Mouse (Mus musculus) neural tube, embryonic 13.5 days (tissue): ENCODE data around the gene Mast1. TPM values are rescaled to one million over a fixed set of nuclear protein-coding genes. Genes with fewer than 3 reads are reported as not detected.

Experiments used
- ATAC-seq: fragments of 200-750 bp; cut with Nextera tagmentation; 2 replicates; pipeline ENCODE4 v1.8.0; 2017; ENCODE audit warnings: low read depth, mild to moderate bottlenecking, moderate TSS enrichment, moderate library complexity
- H3K27ac ChIP-seq: fragments of 300-500 bp; sonication (generic); replicated peaks from 2 replicates; pipeline ENCODE4 v1.5.1; 2015; ENCODE audit warnings: moderate library complexity, mild to moderate bottlenecking, inconsistent platforms
- H3K27me3 ChIP-seq: fragments of 300-500 bp; sonication (generic); 2 replicates; pipeline ENCODE4 v1.6.1; 2015; ENCODE audit warnings: mild to moderate bottlenecking, inconsistent platforms
- H3K36me3 ChIP-seq: fragments of 300-500 bp; sonication (generic); 2 replicates; pipeline ENCODE4 v1.6.1; 2015; ENCODE audit warnings: mild to moderate bottlenecking, inconsistent platforms
- H3K4me1 ChIP-seq: fragments of 300-500 bp; sonication (generic); replicated peaks from 2 replicates; pipeline ENCODE4 v1.6.1; 2015; ENCODE audit warnings: inconsistent platforms
- H3K4me2 ChIP-seq: fragments of 300-500 bp; sonication (generic); 2 replicates; pipeline ENCODE4 v1.6.1; 2015; ENCODE audit warnings: inconsistent platforms, mild to moderate bottlenecking, moderate library complexity
- H3K4me3 ChIP-seq: fragments of 300-500 bp; sonication (generic); 2 replicates; pipeline ENCODE4 v1.5.1; 2015; ENCODE audit warnings: mild to moderate bottlenecking, inconsistent platforms
- H3K9ac ChIP-seq: fragments of 300-500 bp; sonication (generic); 2 replicates; pipeline ENCODE4 v1.6.1; 2015; ENCODE audit warnings: moderate library complexity, mild to moderate bottlenecking, inconsistent platforms
- H3K9me3 ChIP-seq: fragments of 300-500 bp; sonication (generic); 2 replicates; pipeline ENCODE4 v1.6.1; 2016; ENCODE audit warnings: inconsistent platforms
- WGBS: fragments of 180-500 bp; shearing (Covaris S2); methylation state at CpG from one replicate; pipeline ENCODE4 v1.1.7; 2015; 5-methylcytosine and 5-hydroxymethylcytosine counted together
- microRNA-seq: library from miRNA; unstranded; fragments of <30 nt; microRNA quantifications from one replicate; pipeline ENCODE4, GENCODE M21; 2016
- polyA plus RNA-seq: library from polyadenylated mRNA; unstranded; fragments of >200 nt; fragmentation: Nextera tagmentation; extraction: Ambion mirVana; gene quantifications from 2 replicates; pipeline ENCODE4 v1.2.1, GENCODE M21; 2015

The Mast1 gene
- polyA plus RNA-seq, 1 experiment from 2014 or later, result 62.7 TPM

DNA sequence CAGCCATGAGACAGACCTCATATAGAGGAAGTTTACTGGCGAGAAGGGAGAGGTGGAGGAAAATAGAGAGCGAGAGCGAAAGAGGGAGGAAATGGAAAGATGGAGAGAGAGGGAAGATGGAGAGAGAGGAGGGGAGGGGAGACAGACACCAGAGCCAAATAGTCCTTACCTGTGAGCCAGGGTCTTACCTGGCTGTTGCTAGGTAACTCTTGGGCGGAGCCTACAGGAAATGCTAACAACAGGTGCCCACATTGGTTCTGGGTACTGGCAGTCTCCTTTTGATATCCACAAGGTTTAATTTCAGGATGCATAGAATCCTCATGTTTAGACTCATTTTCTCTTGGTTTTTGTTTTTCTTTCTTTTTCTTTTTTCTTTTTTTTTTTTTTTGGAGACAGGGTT, 64.1 kb downstream of the Mast1 start:
- Histone ChIP-seq H3K9me3 (no peaks in the 10 kb centered on the region), H3K4me2 (peak overlapping the region; percentile 80), H3K4me1 (peaks cover 11% of the 10 kb centered on the region), H3K27ac (no peak overlapping the region), H3K4me3 (peak overlapping the region; percentile 41; the same call in 1 of the 2 replicates), H3K9ac (no peak overlapping the region), H3K36me3 (peaks cover 25% of the 10 kb centered on the region), H3K27me3 (peaks cover 10% of the 10 kb centered on the region)
- WGBS, result 62% methylated on average over 4 of the region's 4 CpGs
- no peak for ATAC-seq

DNA sequence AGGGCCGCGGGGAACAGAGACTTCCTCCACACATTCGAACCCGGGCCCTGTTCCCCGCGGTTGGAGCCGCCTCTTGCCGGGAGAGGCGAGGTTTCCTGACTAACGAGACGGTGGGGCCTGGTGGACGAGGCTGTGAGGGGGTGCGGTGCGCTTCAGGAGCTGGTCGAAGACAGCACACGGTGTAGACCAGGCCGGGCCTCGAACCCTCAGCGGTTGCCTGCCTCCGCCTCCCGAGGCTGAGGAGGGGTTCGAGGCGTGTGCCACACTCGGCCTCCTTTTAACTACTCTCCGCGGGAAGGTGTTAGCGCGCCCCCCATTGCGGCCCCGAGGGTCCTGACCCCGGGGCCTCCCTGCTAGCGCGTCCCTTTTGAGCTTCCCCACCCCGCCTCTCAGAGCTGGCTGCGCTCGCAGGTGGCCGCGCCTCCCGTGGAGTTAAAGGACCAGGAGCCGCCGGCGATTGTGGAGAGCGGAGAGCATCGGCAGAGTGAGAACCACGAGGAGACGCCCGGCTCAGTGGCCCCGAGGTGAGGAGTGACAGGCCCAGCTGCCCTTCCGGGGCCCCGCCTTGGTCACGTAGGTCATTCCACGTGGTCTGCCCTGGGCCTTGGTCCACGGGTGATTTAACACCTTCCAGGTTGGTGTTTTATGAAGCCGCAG, 64.7 kb downstream of the Mast1 start:
- peak overlapping the region; percentile 80 for H3K4me2 ChIP-seq
- H3K4me3 ChIP-seq, result peak overlapping the region; percentile 41
- H3K4me1 ChIP-seq, result peaks cover 11% of the 10 kb centered on the region
- WGBS, result 3% methylated on average over 54 of the region's 54 CpGs
- peak; percentile 55 for ATAC-seq
- H3K9me3 ChIP-seq, result no peaks in the 10 kb centered on the region
- no peak overlapping the region for H3K27ac ChIP-seq
- peak overlapping the region; percentile 65 for H3K9ac ChIP-seq
- peaks cover 10% of the 10 kb centered on the region for H3K27me3 ChIP-seq
- peaks cover 31% of the 10 kb centered on the region for H3K36me3 ChIP-seq

DNA sequence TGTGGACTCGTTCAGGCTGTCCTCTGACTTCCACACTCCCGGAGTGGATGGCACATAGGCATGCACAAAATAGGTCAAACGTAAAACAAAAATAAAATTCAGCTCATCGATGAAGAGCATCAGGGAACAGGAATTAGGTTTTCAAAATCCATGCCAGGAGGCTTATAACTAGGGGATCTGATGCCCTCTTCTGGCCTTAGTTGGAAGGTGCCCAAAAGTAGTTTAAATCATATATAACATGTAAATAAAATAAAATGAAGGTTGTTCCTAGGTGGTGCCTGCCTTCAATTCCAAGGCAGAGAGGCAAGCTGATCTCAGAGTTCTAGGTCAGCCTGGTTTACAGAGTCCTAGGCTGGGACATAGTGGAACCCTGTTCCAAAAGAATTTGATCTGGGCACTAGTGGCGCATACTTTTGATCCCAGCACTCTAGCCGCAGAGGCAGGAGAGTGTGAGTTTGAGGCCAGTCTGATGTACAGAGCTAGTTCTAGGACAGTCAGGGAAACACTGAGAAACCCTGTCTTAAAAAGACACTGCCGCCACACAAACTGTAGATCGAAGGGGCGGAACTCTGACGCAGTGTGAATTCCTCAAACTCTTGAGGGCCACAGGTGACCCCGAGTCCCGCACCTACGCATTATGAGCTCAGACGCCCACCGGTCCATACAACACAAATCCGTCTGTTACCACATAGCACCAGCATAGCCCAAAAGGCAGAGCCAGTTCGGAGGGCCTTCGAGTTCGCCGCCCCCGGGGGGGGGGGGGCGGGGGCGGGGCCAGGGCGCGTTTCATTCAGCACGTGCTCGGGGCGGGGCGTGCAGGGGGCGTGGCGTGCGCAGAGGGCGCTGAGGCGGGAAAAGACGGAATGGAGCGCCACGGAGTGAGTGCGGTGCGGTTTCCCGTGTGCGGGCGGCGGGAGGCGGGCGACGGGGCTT, 65.5 kb downstream of the Mast1 start, which contains the start of gene Syce2:
Syce2 (plus strand) TSS at position 736 of the 933 bp plus-strand sequence.
- H3K36me3 ChIP-seq, result peaks cover 39% of the 10 kb centered on the region

More for the DNA sequence above, 65.5 kb downstream of the Mast1 start, which contains the start of gene Syce2:
- Histone ChIP-seq H3K4me2 (peak within 1 kb of the TSS; percentile 80), H3K4me3 (peak within 1 kb of the TSS; percentile 41), H3K4me1 (peaks cover 11% of the 10 kb centered on the region), H3K27ac (no peak within 1 kb of the TSS), H3K9me3 (no peaks in the 10 kb centered on the region), H3K9ac (peak within 1 kb of the TSS; percentile 65), H3K27me3 (peaks cover 10% of the 10 kb centered on the region)
- WGBS, result 14% methylated on average over 46 of the region's 46 CpGs
- ATAC-seq, result peak; percentile 77

Small RNAs within 50 kb of the gene (microRNA-seq; reads per million reads assigned to microRNA genes)
- gene Gm24197 (not detected), gene Mir7069 (1.0 reads per million)

Other genes starting within 250 kb of the Mast1 start
- 14.1 and 15.1 TPM in 2 replicates for gene Nacc1, start 249.5 kb downstream of the Mast1 start, polyA plus RNA-seq
- 2.8 and 3.6 TPM in 2 replicates for gene Lyl1, start 235.9 kb downstream of the Mast1 start, polyA plus RNA-seq
- gene G430095P16Rik, start 214.4 kb downstream of the Mast1 start, polyA plus RNA-seq, result 1.4 and 2.2 TPM in 2 replicates
- 28.7 and 34.4 TPM in 2 replicates for gene Nfix, start 137.0 kb downstream of the Mast1 start, polyA plus RNA-seq
- 12.3 and 12.8 TPM in 2 replicates for gene Dand5, start 114.5 kb downstream of the Mast1 start, polyA plus RNA-seq
- 35.1 and 39.8 TPM in 2 replicates for gene Gadd45gip1, start 105.8 kb downstream of the Mast1 start, polyA plus RNA-seq
- 69.9 and 74.2 TPM in 2 replicates for gene Rad23a, start 96.7 kb downstream of the Mast1 start, polyA plus RNA-seq
- gene Calr, start 90.4 kb downstream of the Mast1 start, polyA plus RNA-seq, result 766 and 971 TPM in 2 replicates
- gene Farsa, start 80.4 kb downstream of the Mast1 start, polyA plus RNA-seq, result 102 and 104 TPM in 2 replicates
- 16.4 and 16.6 TPM in 2 replicates for gene Syce2, start 65.2 kb downstream of the Mast1 start, polyA plus RNA-seq
- gene Gcdh, start 43.4 kb downstream of the Mast1 start, polyA plus RNA-seq, result 37.2 and 37.3 TPM in 2 replicates
- gene Klf1, start 35.4 kb downstream of the Mast1 start, polyA plus RNA-seq, result 0.90 and 0.91 TPM in 2 replicates
- gene Dnase2a, start 28.8 kb downstream of the Mast1 start, polyA plus RNA-seq, result 4.5 and 8.8 TPM in 2 replicates
- 1.4 and 1.6 TPM in 2 replicates for gene Rtbdn, start 9.6 kb upstream of the Mast1 start, polyA plus RNA-seq
- gene Gm49661, start 32.1 kb upstream of the Mast1 start, polyA plus RNA-seq, result not detected in 2 replicates
- 1,236 and 1,369 TPM in 2 replicates for gene Prdx2, start 32.2 kb upstream of the Mast1 start, polyA plus RNA-seq
- gene Rnaseh2a, start 32.4 kb upstream of the Mast1 start, polyA plus RNA-seq, result 55.0 and 55.6 TPM in 2 replicates
- gene Junb, start 41.4 kb upstream of the Mast1 start, polyA plus RNA-seq, result 7.5 and 8.4 TPM in 2 replicates
- 22.8 and 25.0 TPM in 2 replicates for gene Hook2, start 53.2 kb upstream of the Mast1 start, polyA plus RNA-seq
- gene Best2, start 77.2 kb upstream of the Mast1 start, polyA plus RNA-seq, result not detected in 2 replicates
- gene Asna1, start 87.9 kb upstream of the Mast1 start, polyA plus RNA-seq, result 148 and 151 TPM in 2 replicates
- 147 and 170 TPM in 2 replicates for gene Trir, start 89.5 kb upstream of the Mast1 start, polyA plus RNA-seq
- 49.0 and 52.7 TPM in 2 replicates for gene Tnpo2, start 99.6 kb upstream of the Mast1 start, polyA plus RNA-seq
- gene Fbxw9, start 122.7 kb upstream of the Mast1 start, polyA plus RNA-seq, result 48.6 and 50.8 TPM in 2 replicates
- gene Gm5741, start 130.6 kb upstream of the Mast1 start, polyA plus RNA-seq, result 1.5 TPM in 1 of 2 replicates, not detected in the other
- gene Dhps, start 134.4 kb upstream of the Mast1 start, polyA plus RNA-seq, result 86.9 and 109 TPM in 2 replicates
- gene Wdr83os, start 143.4 kb upstream of the Mast1 start, polyA plus RNA-seq, result 117 and 118 TPM in 2 replicates
- 56.5 and 58.6 TPM in 2 replicates for gene Wdr83, start 143.9 kb upstream of the Mast1 start, polyA plus RNA-seq
- 18.7 and 19.2 TPM in 2 replicates for gene Man2b1, start 145.9 kb upstream of the Mast1 start, polyA plus RNA-seq
- gene Zfp791, start 185.7 kb upstream of the Mast1 start, polyA plus RNA-seq, result 2.3 and 2.9 TPM in 2 replicates
- not detected in 2 replicates for gene Cks1brt, start 214.6 kb upstream of the Mast1 start, polyA plus RNA-seq